Mouse (Mus musculus) kidney, adult 8-10 months (tissue): Measurements from ENCODE around the gene Pde5a.

Experiments used
- DNase-seq, 2 experiments: peaks; one replicate each; pipeline ENCODE4 v3.0.0; 2022

The Pde5a gene

DNA sequence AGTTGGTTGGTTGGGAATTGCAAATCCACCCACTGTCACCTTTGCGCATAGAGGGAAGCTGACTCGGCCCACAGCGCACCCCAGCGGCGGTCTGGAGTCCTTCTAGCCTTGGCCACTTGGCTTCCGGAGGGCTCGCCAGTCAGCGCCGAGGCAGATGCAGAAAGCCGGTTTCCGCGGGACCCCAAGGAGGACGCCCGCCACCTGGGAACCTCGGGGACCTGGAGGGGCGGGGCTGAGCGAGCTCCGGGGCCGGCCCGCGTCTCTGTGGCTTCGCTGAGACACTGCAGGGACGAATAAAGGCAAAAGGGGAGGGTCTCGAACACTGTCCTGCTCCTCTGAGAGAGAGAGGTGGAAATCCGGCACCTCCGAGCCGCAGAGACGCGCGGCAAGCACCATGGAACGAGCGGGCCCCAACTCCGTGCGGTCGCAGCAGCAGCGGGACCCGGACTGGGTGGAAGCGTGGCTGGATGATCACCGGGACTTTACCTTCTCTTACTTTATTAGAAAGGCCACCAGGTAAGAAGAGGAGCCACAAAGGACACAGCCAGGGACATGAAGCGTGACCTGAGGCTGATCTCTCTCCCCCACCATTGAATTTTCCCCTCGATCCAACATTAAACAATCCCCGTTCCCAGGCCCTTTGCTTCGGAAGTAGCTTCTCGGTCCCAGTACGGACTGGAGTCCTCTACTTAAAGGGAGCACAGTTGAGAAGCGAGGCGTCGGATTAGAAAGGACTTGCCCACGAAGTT, at the start of gene Pde5a:
Gene Pde5a, plus strand, starts transcription at position 96 of the 749 bp plus-strand sequence.
- peak; percentile 48 to 68 for DNase-seq

DNA sequence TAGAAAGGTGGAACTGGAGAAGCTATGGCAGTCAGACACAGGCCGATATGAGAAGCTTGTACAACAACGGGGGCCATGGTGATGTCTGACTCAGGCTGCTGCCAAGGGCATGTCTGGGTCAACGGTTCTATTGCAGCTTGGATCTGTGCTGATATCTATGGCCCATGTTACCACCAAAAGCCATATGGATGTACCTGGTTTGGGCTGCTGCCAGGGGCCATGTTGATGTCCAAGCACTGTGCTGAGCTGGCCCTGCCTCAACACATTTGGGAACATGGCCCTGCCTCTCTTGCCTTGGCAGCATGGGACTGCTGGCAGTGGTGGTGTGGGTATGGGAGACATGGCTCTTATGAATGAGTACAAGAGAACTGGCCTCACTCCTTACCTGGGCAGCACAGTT, 47.9 kb upstream of the Pde5a start:
- DNase-seq, result no peak

DNA sequence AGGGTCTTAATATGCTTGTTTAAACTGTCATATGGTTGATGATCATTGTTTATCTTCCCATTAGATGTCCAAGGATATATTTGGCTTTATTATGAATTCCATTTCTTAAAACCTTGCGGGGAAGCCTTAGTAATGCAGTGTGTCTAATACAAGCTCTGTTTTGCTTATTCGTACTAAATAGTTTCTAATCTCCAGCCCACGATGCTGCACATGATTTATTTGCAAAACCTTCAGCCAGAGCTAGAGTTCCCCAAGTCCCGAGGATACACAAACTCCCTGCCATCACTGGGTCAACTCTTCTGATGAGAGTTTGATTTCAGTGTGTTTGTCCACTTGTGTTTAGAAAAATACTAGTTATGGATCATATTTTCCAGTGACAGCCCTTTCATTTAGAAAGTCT, 46.4 kb upstream of the Pde5a start:
- no peak for DNase-seq

DNA sequence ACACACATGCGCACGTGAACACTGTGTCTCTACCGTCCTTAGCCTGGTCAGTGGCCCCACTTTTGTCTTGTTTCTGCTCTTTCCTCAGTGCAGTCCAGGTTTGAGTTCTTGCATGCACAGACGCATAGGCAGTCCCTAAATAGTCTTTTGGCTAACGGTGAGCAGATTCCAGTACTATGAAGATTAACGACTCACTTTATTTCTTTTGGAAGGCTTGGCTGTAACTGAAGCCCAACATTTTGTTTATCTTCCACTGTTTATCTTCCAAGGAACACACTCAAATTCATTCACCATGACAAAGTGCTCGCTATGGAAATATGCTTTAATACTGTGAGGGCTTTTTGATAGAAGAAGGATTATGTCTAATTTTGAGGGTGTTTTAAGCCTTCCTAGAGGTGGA, 43.9 kb upstream of the Pde5a start:
- DNase-seq, result no peak

DNA sequence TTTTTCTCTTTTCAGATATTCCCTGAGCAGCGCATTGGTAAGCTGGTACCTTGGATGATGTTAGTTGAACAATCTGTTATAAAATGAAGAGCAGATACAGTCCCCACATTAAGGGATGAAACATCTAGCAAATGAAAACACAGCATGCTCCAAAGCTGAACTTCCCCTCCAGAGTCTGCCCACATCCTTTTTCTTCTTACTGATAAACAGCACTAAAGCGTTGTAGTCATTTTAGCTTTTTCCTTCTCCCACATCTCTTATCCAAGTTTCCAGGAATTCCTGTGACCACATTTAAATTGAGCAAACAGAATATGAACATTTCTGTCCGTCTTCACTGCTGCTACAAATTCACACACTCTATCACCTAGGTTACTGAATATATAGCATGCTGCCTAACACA, 35.7 kb upstream of the Pde5a start:
- DNase-seq, result no peak

DNA sequence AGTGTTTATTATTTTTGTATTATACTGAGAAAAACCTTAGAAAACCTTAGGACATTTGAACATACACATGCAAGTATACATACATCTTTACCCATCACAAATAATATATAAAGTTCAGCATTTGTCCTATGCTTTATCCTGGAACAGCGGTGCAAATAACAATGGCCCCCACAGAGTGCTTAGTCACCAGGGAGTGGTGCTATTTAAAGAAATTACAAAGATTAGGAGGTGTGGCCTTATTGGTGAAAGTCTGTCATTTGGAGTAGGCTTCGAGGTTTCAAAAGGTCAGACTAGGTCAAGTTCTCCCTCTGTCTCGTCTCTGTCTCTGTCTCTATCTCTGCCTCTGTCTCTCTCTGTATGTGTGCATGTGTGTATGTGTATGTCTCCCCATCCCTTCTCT, 32.9 kb upstream of the Pde5a start:
- DNase-seq, result no peak

DNA sequence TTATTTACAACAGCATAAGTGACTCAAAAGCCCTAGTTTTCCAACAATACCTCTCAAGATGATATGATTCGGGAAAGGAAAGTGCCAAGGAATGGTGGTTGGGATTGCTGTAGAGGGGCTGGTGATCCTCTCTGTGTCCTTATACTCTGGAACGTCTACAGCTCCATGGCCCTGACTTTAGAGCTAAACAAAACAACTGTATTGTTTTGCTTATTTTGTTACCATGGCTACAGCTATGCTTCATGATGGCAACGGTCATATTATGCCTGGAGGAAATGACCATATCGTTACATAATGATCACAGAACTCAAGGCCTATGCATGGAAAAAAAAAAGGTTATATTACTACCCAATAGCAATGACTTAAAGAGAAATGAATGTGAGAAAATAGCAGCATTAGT, 32.1 kb upstream of the Pde5a start:
- DNase-seq, result no peak

DNA sequence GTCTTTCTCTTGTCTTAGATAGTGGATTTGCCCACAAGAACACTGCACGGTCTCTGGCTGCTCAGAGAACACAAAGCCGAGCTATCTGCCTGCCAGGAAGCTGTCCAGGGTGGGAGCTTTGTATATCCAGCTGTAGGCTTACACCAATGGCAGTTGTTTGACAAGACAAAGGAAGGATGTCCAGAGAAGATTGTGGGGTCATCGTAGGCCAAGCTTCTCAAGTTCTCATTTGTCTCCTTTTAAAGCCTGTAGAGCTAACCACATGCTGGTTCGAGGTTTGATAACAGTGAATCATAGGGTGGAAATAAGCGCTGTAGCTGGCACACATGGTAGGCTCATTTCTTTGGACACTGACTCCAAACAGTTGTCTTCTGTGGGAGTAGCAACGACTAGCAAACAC, 24.5 kb upstream of the Pde5a start:
- no peak for DNase-seq

DNA sequence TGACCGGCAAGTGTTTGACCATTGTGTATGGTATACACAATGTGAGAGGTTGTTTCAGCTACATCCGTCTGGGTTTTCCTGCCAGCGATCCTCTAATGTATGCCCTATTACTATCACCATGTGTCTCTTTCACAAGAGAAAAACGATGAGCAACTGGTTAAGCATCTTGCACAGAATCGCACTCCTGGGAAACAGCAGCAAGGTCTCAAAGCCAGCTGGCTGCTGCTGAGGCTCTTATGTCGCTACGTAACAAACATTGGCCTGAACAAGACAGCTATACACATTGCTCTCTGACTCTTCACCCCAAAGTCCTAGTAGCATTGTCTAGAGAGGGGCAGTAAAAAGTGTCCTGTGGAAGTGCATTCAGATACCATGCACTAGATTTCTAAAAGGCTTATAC, 23.5 kb upstream of the Pde5a start:
- no peak for DNase-seq

DNA sequence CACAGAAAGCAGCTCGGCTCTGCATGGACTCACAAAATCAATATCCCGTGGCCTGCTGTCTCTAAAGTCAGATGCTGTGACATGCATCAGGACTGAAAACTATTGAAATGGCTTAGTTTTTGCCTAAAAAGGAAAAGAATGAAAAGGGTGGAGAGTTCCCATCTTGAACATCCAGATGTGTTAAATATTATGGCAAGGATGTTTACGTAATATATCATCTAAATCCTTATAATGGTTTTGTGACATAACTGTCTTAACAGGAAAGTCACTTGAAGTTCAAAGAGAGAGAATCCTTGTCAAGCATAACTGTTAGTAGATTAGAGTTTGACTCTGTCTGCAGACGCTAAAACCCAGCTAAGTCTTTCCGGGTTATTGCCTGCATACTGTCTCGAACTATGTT, 20.3 kb upstream of the Pde5a start:
- no peak for DNase-seq

DNA sequence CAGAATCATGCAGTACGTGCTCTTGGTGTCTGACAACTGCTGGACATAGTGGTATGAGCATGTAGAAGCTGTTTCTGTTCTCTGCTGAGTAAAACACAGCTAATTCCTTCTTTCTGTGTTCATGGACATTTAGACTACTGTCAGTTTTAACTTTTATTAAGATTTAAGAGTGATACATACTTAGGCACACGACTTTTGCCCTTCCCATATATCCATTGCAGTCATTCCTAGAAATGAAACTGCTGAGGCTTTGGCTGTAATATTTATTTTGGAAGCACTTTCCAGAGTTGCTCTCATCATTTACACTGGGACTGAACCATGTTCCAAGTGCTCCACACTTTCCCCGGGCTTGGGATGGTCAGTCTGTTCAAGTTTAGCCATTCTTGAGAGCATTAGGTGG, 18.6 kb upstream of the Pde5a start:
- DNase-seq, result no peak

DNA sequence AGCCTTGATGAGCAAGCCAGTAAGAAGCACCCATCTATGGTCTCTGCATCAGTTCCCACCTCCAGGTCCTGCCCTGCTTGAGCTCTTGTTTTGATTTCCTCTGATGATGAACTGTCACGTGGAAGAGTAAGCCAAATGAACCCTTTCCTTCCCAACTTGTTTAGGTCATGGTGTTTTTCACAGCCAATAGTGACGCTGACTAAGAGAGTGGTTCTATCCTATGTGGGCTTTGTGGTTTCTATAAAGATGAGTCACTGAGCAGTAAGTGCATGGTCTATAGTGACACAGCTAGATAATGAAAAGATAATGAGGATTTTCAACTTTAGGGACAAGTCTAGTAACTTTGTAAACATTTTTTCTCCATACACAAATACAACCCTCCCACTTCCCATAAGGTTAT, 10.1 kb upstream of the Pde5a start:
- DNase-seq, result no peak

DNA sequence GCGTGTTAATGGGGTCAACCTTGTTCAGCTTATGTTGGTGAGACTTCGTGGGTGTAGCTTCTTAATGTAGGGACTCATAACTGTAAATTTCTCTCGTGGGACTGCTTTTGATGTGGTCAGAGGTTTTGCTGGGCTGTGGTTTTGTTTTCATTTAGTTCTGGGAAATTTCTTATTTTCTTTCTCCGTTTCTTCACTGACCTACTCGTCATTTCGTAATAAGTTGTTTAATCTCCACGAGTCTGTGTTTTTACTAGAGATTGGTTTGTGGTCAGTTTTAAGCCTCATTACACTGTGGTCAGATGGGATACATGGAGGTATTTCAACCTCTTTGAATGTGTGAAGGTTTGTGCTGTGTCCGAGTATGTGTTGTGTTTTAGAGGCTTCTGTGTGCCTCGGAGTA, 7.2 kb upstream of the Pde5a start:
- no peak for DNase-seq

DNA sequence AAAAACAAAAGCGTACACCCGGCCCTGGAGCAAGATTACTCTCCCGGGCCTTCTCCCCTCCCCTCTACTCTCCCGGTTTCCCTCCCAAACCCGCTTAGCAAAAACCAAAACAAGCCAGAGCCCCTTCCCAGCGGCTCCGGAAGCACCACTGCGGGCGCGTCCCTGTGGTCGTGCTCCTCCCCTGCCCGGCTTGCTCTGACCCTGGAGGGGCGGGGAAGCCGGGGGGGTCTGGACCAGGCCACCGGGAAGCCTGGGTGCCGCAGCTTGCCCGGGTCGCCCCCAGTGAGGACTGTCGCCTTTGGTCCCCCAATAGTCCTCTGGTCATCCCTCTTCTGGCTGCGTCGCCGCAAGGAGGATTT, 833 bp downstream of the Pde5a start:
- DNase-seq, result peak; percentile 4 to 22

DNA sequence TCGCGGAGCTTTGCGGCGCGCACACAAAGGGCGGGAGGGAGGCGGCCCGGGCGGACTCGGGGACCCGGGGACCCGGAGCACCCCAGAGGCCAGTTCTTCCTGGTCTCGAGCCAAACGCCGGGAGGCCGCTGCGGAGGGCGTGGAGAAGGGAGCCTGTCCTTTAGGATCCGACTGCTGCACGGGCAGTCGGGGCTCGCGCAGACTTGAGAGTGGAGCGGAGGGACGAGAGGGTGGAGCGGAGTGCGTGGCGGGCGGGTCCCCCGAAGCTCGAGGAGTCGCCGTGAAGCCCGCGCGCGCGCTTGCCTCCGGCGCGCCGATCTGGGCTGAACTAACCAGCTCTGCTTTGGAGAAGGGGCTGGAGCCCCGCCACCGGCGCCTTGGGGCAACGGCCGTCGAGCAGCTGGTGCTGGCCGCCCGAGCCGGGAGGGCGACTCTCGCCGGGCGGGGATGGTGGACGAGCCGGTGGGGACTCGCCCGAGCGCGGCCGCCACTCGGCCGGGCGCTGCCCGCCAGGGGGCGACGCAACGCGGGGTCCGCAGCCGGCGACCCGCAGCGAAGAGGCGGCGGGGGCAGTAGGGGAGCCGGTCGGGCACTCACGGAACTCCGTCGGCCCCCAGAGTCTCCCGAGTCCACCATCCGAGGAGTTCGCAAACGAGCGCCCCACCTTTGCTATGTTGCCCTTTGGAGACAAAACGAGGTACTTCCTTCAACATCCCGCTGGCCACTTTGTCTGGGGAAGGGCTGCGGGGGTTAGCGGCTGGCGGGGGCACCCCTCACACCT, 1.4 kb downstream of the Pde5a start:
- DNase-seq, result peak; percentile 30 to 48

DNA sequence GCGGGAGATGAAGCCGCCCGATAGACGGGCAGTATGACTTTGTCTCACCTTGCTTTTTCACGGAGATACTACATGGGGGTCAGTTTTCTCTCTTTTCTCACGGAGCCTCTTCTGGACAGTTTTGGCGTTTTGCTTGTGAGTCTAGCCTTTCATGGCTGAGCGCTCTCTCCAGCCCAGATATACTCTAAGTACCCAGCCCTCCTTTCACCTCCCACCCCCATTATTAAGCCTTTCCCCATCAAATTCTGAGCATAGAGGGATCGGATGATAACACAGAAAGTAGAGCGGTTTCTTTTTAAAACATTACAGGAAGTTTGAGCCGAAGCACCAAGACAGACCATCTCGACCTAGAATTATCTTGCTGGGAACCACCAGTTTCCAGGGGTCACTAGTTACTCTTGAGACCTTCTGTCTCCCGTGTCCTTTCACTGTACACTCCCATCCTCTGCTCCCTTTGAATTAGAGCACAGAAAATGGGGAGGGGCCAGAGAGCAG, 2.0 kb downstream of the Pde5a start:
- DNase-seq, result peak in 1 of 2 experiments; percentile 1

DNA sequence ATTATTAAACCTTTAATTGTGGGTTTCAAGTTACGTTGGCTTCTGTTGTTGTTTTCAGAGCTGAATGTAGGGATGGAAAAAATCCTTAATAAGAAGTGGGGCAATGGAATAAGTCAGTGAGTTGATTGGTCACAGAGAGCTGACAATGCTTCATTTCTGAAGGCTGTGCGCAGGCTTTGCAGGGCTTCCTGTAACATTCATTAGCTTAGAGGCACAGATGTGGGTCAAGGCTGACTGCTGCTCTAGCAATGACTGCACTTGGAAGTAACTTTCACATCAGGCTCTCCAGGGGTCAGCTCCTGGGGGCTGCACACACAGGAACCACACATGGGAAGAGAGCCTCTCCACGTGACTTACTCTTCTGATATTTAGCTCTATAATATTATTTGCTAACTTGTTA, 5.1 kb downstream of the Pde5a start:
- no peak for DNase-seq

DNA sequence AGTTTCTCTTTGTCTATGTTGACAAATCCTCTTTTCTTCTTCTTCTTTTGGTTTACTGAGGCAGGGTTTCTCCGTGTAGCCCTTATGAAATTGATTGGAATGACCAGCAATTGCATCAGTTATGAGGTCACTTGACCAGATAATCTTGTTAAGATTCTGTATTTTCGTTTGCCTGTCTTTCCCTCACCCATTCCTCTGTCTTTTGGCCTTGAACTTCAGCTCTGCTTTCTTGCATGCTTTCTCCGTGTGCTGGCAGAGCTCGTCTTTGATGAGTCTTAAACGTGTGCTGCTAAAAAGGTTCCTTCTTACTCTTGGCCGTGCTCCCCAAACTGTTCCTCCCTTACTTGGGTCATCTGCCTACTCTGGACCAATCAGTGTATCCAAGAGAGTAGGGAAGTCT, 5.6 kb downstream of the Pde5a start:
- DNase-seq, result no peak

DNA sequence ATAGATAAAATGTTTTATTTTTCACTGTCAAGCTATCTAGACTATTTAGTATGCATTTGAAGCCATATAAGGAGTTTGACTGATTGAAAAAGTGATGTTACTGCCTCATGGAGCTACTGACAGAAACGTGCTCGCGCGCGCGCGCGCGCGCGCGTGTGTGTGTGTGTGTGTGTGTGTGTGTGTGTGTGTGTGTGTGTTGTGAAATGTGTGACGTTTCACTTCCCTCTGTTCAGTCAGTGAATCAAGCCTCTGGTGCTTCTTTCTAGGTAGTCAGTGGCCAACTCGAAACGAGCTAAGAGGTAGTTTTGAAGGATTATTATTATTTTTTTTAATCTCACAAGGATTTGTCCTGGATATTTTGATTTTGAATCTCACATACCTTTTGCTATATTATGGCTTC, 10.7 kb downstream of the Pde5a start:
- DNase-seq, result no peak

DNA sequence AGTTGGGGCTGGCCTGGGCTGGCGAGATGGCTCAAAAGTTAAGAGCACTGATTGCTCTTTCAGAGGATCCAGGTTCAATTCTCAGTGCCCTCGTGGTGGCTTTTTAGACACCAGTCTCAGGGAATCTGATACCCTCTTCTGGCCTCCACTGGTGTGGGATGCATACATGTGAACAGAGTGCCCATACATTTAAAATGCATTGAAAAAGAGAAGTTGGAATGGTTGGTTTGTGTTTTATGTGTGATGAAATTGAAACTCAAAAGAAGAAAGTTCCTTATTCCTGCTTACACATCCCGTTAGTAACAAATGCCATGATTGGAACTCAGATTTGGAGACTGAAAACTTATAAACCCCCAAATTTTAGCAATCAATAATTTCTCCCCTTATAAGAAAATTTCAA, 15.5 kb downstream of the Pde5a start:
- DNase-seq, result no peak

DNA sequence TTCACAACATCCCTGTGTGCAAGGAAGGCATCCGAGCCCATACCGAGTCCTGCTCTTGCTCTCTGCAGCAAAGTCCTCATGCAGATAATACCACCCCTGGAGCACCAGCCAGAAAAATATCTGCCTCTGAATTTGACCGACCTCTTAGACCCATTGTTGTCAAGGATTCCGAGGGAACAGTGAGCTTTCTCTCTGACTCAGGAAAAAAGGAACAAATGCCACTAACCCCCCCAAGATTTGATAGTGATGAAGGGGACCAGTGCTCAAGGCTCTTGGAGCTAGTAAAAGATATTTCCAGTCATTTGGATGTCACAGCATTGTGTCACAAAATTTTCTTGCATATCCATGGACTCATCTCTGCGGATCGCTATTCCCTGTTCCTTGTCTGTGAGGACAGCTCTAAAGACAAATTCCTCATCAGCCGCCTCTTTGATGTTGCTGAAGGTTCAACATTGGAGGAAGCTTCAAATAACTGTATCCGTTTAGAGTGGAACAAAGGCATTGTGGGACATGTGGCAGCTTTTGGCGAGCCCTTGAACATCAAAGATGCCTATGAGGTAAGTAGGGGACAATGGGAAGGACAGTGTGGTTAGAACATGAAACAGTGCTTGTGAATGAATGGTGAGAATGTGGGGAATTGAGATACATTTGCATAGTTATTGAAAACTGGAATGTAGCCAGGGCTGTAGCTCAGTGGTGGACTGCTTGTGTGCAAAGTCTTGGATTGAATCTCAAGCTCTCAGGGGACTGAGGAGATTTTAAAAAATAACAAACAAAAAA, 19.4 kb downstream of the Pde5a start:
- no peak for DNase-seq

DNA sequence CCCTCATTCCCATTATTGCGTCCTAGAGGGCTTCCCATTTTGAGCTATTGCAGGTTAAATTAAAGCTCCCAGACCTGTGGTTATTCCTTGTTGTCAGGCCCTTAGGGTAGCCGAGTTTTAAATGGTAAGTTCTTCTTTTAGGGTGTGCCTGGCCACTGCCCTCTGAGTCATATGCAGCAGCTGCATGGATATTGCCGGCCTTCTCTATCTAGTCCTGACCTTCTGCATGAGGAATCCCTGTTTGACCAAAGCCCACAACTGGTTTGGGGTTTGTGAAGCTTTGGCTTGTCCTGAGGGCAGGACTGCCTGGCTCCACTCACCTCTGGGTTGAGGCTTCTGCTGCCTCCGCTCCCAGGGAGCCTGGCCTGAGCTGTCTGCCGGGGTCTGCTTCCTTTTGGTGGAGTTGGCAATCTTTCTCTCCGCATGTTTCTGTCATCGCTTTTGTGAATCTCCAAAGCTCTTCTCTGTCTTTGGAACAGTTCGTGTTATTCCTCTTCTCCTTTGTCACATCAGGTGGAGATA, 34.6 kb downstream of the Pde5a start:
- no peak for DNase-seq

DNA sequence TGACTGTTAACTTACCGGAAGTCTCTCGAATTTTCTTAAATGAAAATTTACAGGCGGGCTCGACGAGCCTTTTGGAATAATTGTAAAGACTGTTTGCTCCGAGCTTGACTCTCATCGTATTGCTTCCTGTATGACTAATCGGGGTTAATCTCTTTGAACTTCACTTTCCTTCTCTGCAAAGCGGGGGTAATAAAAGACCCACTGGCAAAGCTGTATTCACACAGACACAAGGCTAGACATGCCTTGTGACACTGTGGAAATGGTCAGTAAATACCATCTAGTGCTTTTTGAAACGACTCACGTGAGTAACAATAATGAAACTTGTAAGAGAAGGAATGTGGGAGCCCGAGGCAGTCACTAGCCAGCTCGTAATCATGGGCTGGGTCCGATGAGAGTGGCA, 35.0 kb downstream of the Pde5a start:
- no peak for DNase-seq

DNA sequence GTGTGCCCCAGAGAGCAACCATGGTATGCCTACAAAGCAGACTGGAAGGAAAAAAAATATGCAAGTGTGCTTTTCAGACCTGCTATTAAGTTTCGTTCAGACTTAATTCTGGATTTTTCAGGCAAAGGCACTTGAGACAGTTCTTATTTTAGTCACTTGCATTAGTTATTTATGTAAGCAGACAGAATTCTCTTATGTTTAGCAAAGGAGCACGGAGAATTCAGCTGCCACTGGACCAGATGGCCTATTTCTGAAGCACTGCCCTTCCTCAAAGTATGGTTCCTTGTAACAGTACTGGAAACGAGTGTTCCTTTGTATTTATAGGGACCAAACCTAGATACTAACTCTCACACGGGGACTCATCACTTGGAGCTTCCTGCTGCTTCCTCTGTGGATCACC, 38.2 kb downstream of the Pde5a start:
- no peak for DNase-seq
